8 mouse cellular contexts compared by ENCODE assay signal in genomic region chr10:88501886-88502765, GRCm38 (mm10). TPM values are rescaled to one million over a fixed set of nuclear protein-coding genes. Genes with fewer than 3 reads are reported as not detected.
DNase-seq lines count a peak whose midpoint lies in the region; ATAC-seq lines count a peak whose summit lies in the region.

No protein-coding gene starts in this region.

- no peak for DNase-seq in embryonic facial prominence, embryonic 10.5 days (ENCODE audit: low spot score)
- DNase-seq in retina, embryonic 14.5 days (ENCODE audit: low spot score) = peak; percentile 7
- DNase-seq in retina, postnatal 1 day = no peak
- no peak for DNase-seq in thymus, postnatal 0 days (ENCODE audit: low spot score)

- peak overlapping the region; percentile 86 for H3K4me2 ChIP-seq in embryonic facial prominence, embryonic 12.5 days (replicated peaks)
- peak overlapping the region; percentile 87 for H3K4me2 ChIP-seq in kidney, embryonic 15.5 days
- H3K4me2 ChIP-seq in stomach, embryonic 16.5 days (ENCODE audit: low read depth, low read length) = peak overlapping the region; percentile 21; the same call in 1 of the 2 replicates

- ATAC-seq in embryonic facial prominence, embryonic 12.5 days (ENCODE audit: insufficient number of reproducible peaks, insufficient read depth, low FRiP score, low TSS enrichment) = no peak
- no peak for ATAC-seq in kidney, embryonic 15.5 days (replicated peaks; ENCODE audit: low FRiP score)
- no peak for ATAC-seq in stomach, embryonic 16.5 days (ENCODE audit: insufficient read depth, low FRiP score)
- no peak for ATAC-seq in megakaryocyte progenitor cell, adult 5-6 weeks (replicated peaks; ENCODE audit: poor library complexity)

- no peaks in the 10 kb centered on the region for H3K27me3 ChIP-seq in embryonic facial prominence, embryonic 12.5 days
- no peaks in the 10 kb centered on the region; the same call in 1 of the 2 replicates for H3K27me3 ChIP-seq in embryonic facial prominence, embryonic 10.5 days (replicated peaks; ENCODE audit: low read depth, poor library complexity, severe bottlenecking)
- no peaks in the 10 kb centered on the region for H3K27me3 ChIP-seq in kidney, embryonic 15.5 days
- H3K27me3 ChIP-seq in stomach, embryonic 16.5 days (ENCODE audit: control insufficient read depth, insufficient read depth, low read length) = no peaks in the 10 kb centered on the region

- H3K36me3 ChIP-seq in embryonic facial prominence, embryonic 12.5 days = no peaks in the 10 kb centered on the region
- H3K36me3 ChIP-seq in embryonic facial prominence, embryonic 10.5 days (replicated peaks) = no peaks in the 10 kb centered on the region
- H3K36me3 ChIP-seq in kidney, embryonic 15.5 days = no peaks in the 10 kb centered on the region
- H3K36me3 ChIP-seq in stomach, embryonic 16.5 days (ENCODE audit: control insufficient read depth, insufficient read depth, low read length) = no peaks in the 10 kb centered on the region

- no peak overlapping the region for H3K9ac ChIP-seq in embryonic facial prominence, embryonic 12.5 days
- no peak overlapping the region for H3K9ac ChIP-seq in kidney, embryonic 15.5 days
- no peak overlapping the region for H3K9ac ChIP-seq in stomach, embryonic 16.5 days (ENCODE audit: low read length)

- H3K4me3 ChIP-seq in embryonic facial prominence, embryonic 12.5 days = no peak overlapping the region
- no peak overlapping the region for H3K4me3 ChIP-seq in embryonic facial prominence, embryonic 10.5 days
- peak overlapping the region; percentile 85 for H3K4me3 ChIP-seq in kidney, embryonic 15.5 days (replicated peaks)
- H3K4me3 ChIP-seq in stomach, embryonic 16.5 days (replicated peaks; ENCODE audit: low read length) = 0 out of 2 replicates have a peak overlapping the region, but pooled peaks have one; percentile 1

- 65% methylated on average over 13 of the region's 13 CpGs for WGBS in embryonic facial prominence, embryonic 12.5 days
- 68% methylated on average over 13 of the region's 13 CpGs for WGBS in embryonic facial prominence, embryonic 10.5 days
- WGBS in kidney, embryonic 15.5 days = 66% methylated on average over 13 of the region's 13 CpGs
- 73% methylated on average over 13 of the region's 13 CpGs for WGBS in stomach, embryonic 16.5 days

- no peaks in the 10 kb centered on the region for H3K9me3 ChIP-seq in embryonic facial prominence, embryonic 12.5 days
- H3K9me3 ChIP-seq in embryonic facial prominence, embryonic 10.5 days = no peaks in the 10 kb centered on the region
- no peaks in the 10 kb centered on the region for H3K9me3 ChIP-seq in kidney, embryonic 15.5 days (replicated peaks)
- H3K9me3 ChIP-seq in stomach, embryonic 16.5 days (replicated peaks; ENCODE audit: control insufficient read depth, low read length) = no peaks in the 10 kb centered on the region

- peaks cover 26% of the 10 kb centered on the region for H3K4me1 ChIP-seq in embryonic facial prominence, embryonic 12.5 days
- peaks cover 35% of the 10 kb centered on the region for H3K4me1 ChIP-seq in embryonic facial prominence, embryonic 10.5 days
- peaks cover 39% of the 10 kb centered on the region for H3K4me1 ChIP-seq in kidney, embryonic 15.5 days
- H3K4me1 ChIP-seq in stomach, embryonic 16.5 days (ENCODE audit: control insufficient read depth, insufficient read depth, low read length) = peaks cover 21% of the 10 kb centered on the region

- no peak overlapping the region for H3K27ac ChIP-seq in embryonic facial prominence, embryonic 12.5 days
- H3K27ac ChIP-seq in embryonic facial prominence, embryonic 10.5 days (replicated peaks) = no peak overlapping the region
- H3K27ac ChIP-seq in kidney, embryonic 15.5 days = peak overlapping the region; percentile 45
- H3K27ac ChIP-seq in stomach, embryonic 16.5 days (ENCODE audit: low read length) = no peak overlapping the region

RNA-seq across cellular contexts. Expression of gene Chpt1, which starts 1.7 kb away (rescaled TPM):
- polyA plus RNA-seq in embryonic facial prominence, embryonic 12.5 days (2016; fragmentation: Nextera tagmentation; extraction: Ambion mirVana) = 27.9 and 30.8 TPM in 2 replicates
- 16.0 and 16.2 TPM in 2 replicates for polyA plus RNA-seq in embryonic facial prominence, embryonic 10.5 days (2016; fragmentation: Nextera tagmentation; extraction: Ambion mirVana)
- polyA plus RNA-seq in kidney, embryonic 15.5 days (2015; fragmentation: Nextera tagmentation; extraction: Ambion mirVana) = 42.5 and 55.4 TPM in 2 replicates
- 15.3 and 16.5 TPM in 2 replicates for polyA plus RNA-seq in stomach, embryonic 16.5 days (2015; fragmentation: Nextera tagmentation; extraction: Ambion mirVana)
- 26.2 and 32.4 TPM in 2 replicates for total RNA-seq in megakaryocyte progenitor cell, adult 5-6 weeks (2015)
- total RNA-seq in megakaryocyte progenitor cell, adult 5-6 weeks (2017) = 22.4 and 22.9 TPM in 2 replicates
- 10.0 and 12.4 TPM in 2 replicates for polyA plus RNA-seq in thymus, postnatal 0 days (2015; fragmentation: Nextera tagmentation; extraction: Ambion mirVana)

RNA-seq across cellular contexts. Expression of gene Sycp3, which starts 42.8 kb away (rescaled TPM):
- 0.33 and 0.34 TPM in 2 replicates for polyA plus RNA-seq in embryonic facial prominence, embryonic 12.5 days (2016; fragmentation: Nextera tagmentation; extraction: Ambion mirVana)
- polyA plus RNA-seq in embryonic facial prominence, embryonic 10.5 days (2016; fragmentation: Nextera tagmentation; extraction: Ambion mirVana) = 0.26 TPM in 1 of 2 replicates, not detected in the other
- 0.23 and 0.24 TPM in 2 replicates for polyA plus RNA-seq in kidney, embryonic 15.5 days (2015; fragmentation: Nextera tagmentation; extraction: Ambion mirVana)
- not detected in 2 replicates for polyA plus RNA-seq in stomach, embryonic 16.5 days (2015; fragmentation: Nextera tagmentation; extraction: Ambion mirVana)
- total RNA-seq in megakaryocyte progenitor cell, adult 5-6 weeks (2015) = not detected in 2 replicates
- not detected in 2 replicates for total RNA-seq in megakaryocyte progenitor cell, adult 5-6 weeks (2017)
- polyA plus RNA-seq in thymus, postnatal 0 days (2015; fragmentation: Nextera tagmentation; extraction: Ambion mirVana) = 0.16 TPM in 1 of 2 replicates, not detected in the other

Comparison
In these comparisons a context has a peak if more than half of its experiments do, and no peak if none do; other contexts are left out.
1. H3K4me2 ChIP-seq: peak in every context shown above with its lines; median percentile 87 in kidney, embryonic 15.5 days; 86 in embryonic facial prominence, embryonic 12.5 days; 21 in stomach, embryonic 16.5 days.
2. H3K4me3 ChIP-seq: peak in kidney, embryonic 15.5 days (single experiment) and stomach, embryonic 16.5 days (single experiment); none in embryonic facial prominence, embryonic 12.5 days (single experiment) and embryonic facial prominence, embryonic 10.5 days (single experiment).